Mouse (Mus musculus) liver, embryonic 14.5 days (tissue): Measurements from ENCODE around the gene Ngb. TPM values are rescaled to one million over a fixed set of nuclear protein-coding genes. Genes with fewer than 3 reads are reported as not detected.

Experiments
- ATAC-seq: fragments of 200-750 bp; cut with Nextera tagmentation; 2 replicates; pipeline ENCODE4 v1.8.0; 2017; ENCODE audit warnings: moderate number of reproducible peaks, mild to moderate bottlenecking, moderate library complexity; ENCODE audit not compliant: insufficient read depth
- DNase-seq, 3 experiments: peaks; one replicate each; pipeline ENCODE4 v3.0.0-alpha.2; 2012 to 2013; ENCODE audit warnings: low read depth in 3 of 3, low spot score in 3 of 3
- H3K27ac ChIP-seq: fragments of 300-500 bp; sonication (generic); 2 replicates; pipeline ENCODE4 v1.5.1; 2014; ENCODE audit warnings: moderate library complexity, mild to moderate bottlenecking, control low read depth, inconsistent platforms
- H3K27me3 ChIP-seq: fragments of 300-500 bp; sonication (generic); 2 replicates; pipeline ENCODE4 v1.6.1; 2014; ENCODE audit warnings: mild to moderate bottlenecking, low read length, moderate library complexity; ENCODE audit not compliant: control insufficient read depth, insufficient read depth
- H3K36me3 ChIP-seq: fragments of 300-500 bp; sonication (generic); replicated peaks from 2 replicates; pipeline ENCODE4 v1.6.1; 2014; ENCODE audit warnings: low read depth; ENCODE audit not compliant: control insufficient read depth, insufficient read depth
- H3K4me1 ChIP-seq, 2 experiments: fragments of 200-500 bp in 1 of 2; fragments of 300-500 bp in 1 of 2; sonication (generic) in 1 of 2; replicated peaks; 2 replicates each; pipeline ENCODE4 v1.6.1; 2012 to 2014; ENCODE audit warnings: antibody characterized with exemption in 1 of 2, inconsistent platforms in 1 of 2, low read length in 1 of 2; ENCODE audit not compliant: control insufficient read depth in 2 of 2, insufficient read depth in 2 of 2
- H3K4me2 ChIP-seq: fragments of 300-500 bp; sonication (generic); 2 replicates; pipeline ENCODE4 v1.6.1; 2014; ENCODE audit warnings: low read depth, mild to moderate bottlenecking, control low read depth, moderate library complexity
- H3K4me3 ChIP-seq, 2 experiments: fragments of 200-500 bp in 1 of 2; fragments of 300-500 bp in 1 of 2; sonication (generic) in 1 of 2; 2 replicates each; pipeline ENCODE4 v1.5.1; 2012 to 2014; ENCODE audit warnings: low read depth in 2 of 2, low read length in 2 of 2, mild to moderate bottlenecking in 2 of 2, control low read depth in 1 of 2, inconsistent platforms in 1 of 2, moderate library complexity in 1 of 2; ENCODE audit not compliant: insufficient read depth in 1 of 2
- H3K9ac ChIP-seq: fragments of 300-500 bp; sonication (generic); replicated peaks from 2 replicates; pipeline ENCODE4 v1.6.1; 2014; ENCODE audit warnings: mild to moderate bottlenecking, control low read depth, moderate library complexity
- H3K9me3 ChIP-seq: fragments of 300-500 bp; sonication (generic); 2 replicates; pipeline ENCODE4 v1.6.1; 2016; ENCODE audit warnings: low read length, mixed read lengths; ENCODE audit not compliant: control insufficient read depth
- CTCF ChIP-seq: IDR thresholded peaks from 2 replicates; pipeline ENCODE4 v1.5.1; 2016; ENCODE audit warnings: antibody characterized with exemption, low read depth, control low read depth
- EP300 ChIP-seq: IDR thresholded peaks from 2 replicates; pipeline ENCODE4 v1.6.1; 2016; ENCODE audit warnings: antibody characterized with exemption, low read depth
- WGBS: fragments of 180-500 bp; shearing (Covaris S2); extraction: QIAGEN DNeasy Blood & Tissue Kit; methylation state at CpG from one replicate; pipeline ENCODE4 v1.1.7; 2014; ENCODE audit not compliant: insufficient replicate concordance; 5-methylcytosine and 5-hydroxymethylcytosine counted together
- polyA plus RNA-seq, 2 experiments: library from polyadenylated mRNA; depleted of rRNA in 1 of 2; stranded (reverse) in 1 of 2; unstranded in 1 of 2; fragments of >200 nt; fragmentation: Nextera tagmentation in 1 of 2; extraction: Ambion mirVana in 1 of 2; gene quantifications; 2 replicates each; pipeline versions ENCODE4 v1.2.1 to v1.2.3; 2012 to 2014

The Ngb gene
- polyA plus RNA-seq, 2 experiments = 0.04 to 0.11 TPM

- TF ChIP-seq CTCF (no peak), EP300 (no peak)
- DNase-seq (no peak), ATAC-seq (no peak)
- no peak overlapping the region for H3K4me2 ChIP-seq
- H3K36me3 ChIP-seq = no peaks in the 10 kb centered on the region
- no peaks in the 10 kb centered on the region for H3K27me3 ChIP-seq
- WGBS = 45% methylated on average over 6 of the region's 6 CpGs
- no peak overlapping the region for H3K9ac ChIP-seq
- no peak overlapping the region for H3K4me3 ChIP-seq
- H3K4me1 ChIP-seq = peaks cover 0 to 5% of the 10 kb centered on the region in 2 experiments; a peak in 1 of 4 replicates
- no peak overlapping the region for H3K27ac ChIP-seq
- no peaks in the 10 kb centered on the region for H3K9me3 ChIP-seq
These were observed 29.9 kb upstream of the Ngb start for GRCm38 (mm10) chr12:87132210-87132609.

- Histone ChIP-seq H3K27me3 (no peaks in the 10 kb centered on the region), H3K4me3 (no peak overlapping the region), H3K4me2 (no peak overlapping the region), H3K27ac (no peak overlapping the region), H3K36me3 (no peaks in the 10 kb centered on the region), H3K9me3 (no peaks in the 10 kb centered on the region), H3K4me1 (peaks cover 0 to 5% of the 10 kb centered on the region in 2 experiments; a peak in 1 of 4 replicates), H3K9ac (no peak overlapping the region)
- ATAC-seq (no peak), DNase-seq (no peak)
- 56% methylated on average over 3 of the region's 3 CpGs for WGBS
- TF ChIP-seq EP300 = no peak
- TF ChIP-seq CTCF = peak; percentile 66
These were observed 29.3 kb upstream of the Ngb start for GRCm38 (mm10) chr12:87131619-87132018.

- no peak overlapping the region for H3K27ac ChIP-seq
- H3K9me3 ChIP-seq = no peaks in the 10 kb centered on the region
- no peaks in the 10 kb centered on the region for H3K36me3 ChIP-seq
- H3K4me3 ChIP-seq = no peak overlapping the region
- ATAC-seq (no peak), DNase-seq (no peak)
- no peak overlapping the region for H3K9ac ChIP-seq
- TF ChIP-seq EP300 (no peak), CTCF (no peak)
- 76% methylated on average over 2 of the region's 2 CpGs for WGBS
- H3K4me1 ChIP-seq = peaks cover 0 to 5% of the 10 kb centered on the region in 2 experiments; a peak in 1 of 4 replicates
- no peaks in the 10 kb centered on the region for H3K27me3 ChIP-seq
- no peak overlapping the region for H3K4me2 ChIP-seq
These were observed 28.8 kb upstream of the Ngb start for GRCm38 (mm10) chr12:87131181-87131580.

- H3K4me1 ChIP-seq = peaks cover 0 to 5% of the 10 kb centered on the region in 2 experiments; a peak in 1 of 4 replicates
- 62% methylated on average over 4 of the region's 4 CpGs for WGBS
- no peak for ATAC-seq
- no peak overlapping the region for H3K27ac ChIP-seq
- no peaks in the 10 kb centered on the region for H3K36me3 ChIP-seq
- H3K9ac ChIP-seq = no peak overlapping the region
- no peak overlapping the region for H3K4me3 ChIP-seq
- no peak overlapping the region for H3K4me2 ChIP-seq
- no peaks in the 10 kb centered on the region for H3K27me3 ChIP-seq
- no peak for DNase-seq
- H3K9me3 ChIP-seq = no peaks in the 10 kb centered on the region
- TF ChIP-seq EP300 (no peak), CTCF (no peak)
These were observed 27.9 kb upstream of the Ngb start for GRCm38 (mm10) chr12:87130224-87130623.

- ATAC-seq (no peak), DNase-seq (no peak)
- Histone ChIP-seq H3K4me1 (peaks cover 3 to 6% of the 10 kb centered on the region in 2 experiments), H3K4me3 (no peak overlapping the region), H3K27me3 (no peaks in the 10 kb centered on the region), H3K4me2 (no peak overlapping the region), H3K27ac (no peak overlapping the region), H3K36me3 (no peaks in the 10 kb centered on the region), H3K9ac (no peak overlapping the region), H3K9me3 (no peaks in the 10 kb centered on the region)
- TF ChIP-seq EP300 = no peak
- TF ChIP-seq CTCF = no peak
- WGBS = 59% methylated on average over 4 of the region's 4 CpGs
These were observed 24.9 kb upstream of the Ngb start for GRCm38 (mm10) chr12:87127256-87127655.
